Mouse (Mus musculus): ENCODE measurements around the gene Rhpn2. TPM values are rescaled to one million over a fixed set of nuclear protein-coding genes. Genes with fewer than 3 reads are reported as not detected.

Rhpn2 gene
- polyA plus RNA-seq, 1 experiment, result 2.0 TPM

DNA sequence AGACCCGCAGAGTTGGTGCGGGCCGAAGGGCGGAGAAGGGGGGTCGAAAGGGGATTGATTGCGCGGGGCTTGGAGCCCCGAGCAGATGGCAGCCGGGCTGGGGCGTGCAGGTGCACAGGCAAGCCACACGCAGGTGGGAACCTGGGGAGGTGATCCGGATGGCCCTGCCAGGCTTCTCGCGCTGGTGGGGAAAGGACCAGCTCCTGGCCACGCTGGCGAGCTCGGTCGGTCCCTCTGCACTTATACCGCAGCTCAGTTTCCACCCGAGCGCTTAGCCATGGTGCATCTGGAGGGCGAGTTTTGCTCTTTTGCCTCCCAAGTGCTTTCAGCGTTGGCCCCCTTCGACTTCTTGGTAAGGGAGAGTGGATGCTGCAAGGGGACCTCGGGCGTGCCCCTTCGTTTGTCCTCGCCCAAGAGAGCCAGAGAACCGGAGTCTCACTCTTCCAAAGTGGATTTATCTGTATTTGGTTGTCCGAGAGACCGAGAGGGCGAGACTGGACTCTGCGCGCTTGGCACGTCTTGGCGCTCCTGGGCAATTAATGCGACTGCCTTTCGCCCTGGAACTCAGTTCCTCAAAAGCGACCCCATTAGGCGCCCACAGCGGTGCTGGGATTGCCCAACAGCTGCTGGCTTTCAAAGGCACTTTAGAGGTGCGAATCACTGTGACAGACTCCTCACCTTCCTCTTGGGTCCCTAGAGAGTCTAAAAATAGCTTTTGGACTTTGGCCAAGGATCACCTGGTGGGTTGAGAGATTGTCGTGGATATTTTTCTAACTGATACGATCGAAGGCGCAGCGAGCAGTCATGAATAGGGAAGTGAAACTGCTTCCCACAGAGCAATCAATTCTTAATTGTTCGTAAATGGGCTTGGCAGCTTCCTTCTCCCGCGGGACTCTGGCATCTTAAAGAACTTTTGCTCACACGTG is 820 bp downstream of the Rhpn2 start:
- peaks cover 3% of the 10 kb centered on the region for H3K4me1 ChIP-seq (ENCODE audit: control insufficient read depth, insufficient read depth, low read length)
- peak overlapping the region; percentile 60 for H3K4me3 ChIP-seq (replicated peaks; ENCODE audit: control insufficient read depth, low read depth, low read length)
- WGBS, result under 1% methylated on average over 51 of the region's 51 CpGs
- no peak for TF ChIP-seq CTCF (IDR thresholded peaks at IDR 0.05; ENCODE audit: control insufficient read depth, insufficient read depth, low read length)
- TF ChIP-seq POLR2A (IDR thresholded peaks at IDR 0.05; ENCODE audit: borderline replicate concordance, control insufficient read depth, low read depth, low read length), result no peak
- H3K27ac ChIP-seq (ENCODE audit: control insufficient read depth, insufficient read depth, low read depth, low read length, poor library complexity), result no peak overlapping the region

DNA sequence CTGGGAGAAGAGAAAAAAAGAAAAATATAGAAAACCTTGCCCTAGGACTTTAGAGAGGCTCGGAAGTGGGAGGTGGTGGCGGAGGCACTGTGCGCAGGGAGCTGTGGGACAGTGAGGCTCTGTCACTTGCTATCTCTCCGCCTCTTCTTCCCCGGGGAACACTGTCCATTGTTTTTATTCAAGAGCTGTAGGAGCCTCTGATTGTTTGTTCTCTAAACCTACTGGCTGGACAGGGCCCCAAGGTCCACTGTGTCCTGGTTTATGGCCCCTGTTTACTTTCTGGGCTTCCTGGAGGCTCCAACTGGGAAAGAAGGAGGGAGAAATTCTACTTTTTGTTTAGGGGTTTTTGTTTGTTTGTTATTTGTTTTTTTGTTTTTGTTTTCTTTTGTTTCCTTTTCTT is 6.2 kb downstream of the Rhpn2 start:
- Histone ChIP-seq H3K4me3 (replicated peaks; ENCODE audit: control insufficient read depth, low read depth, low read length) (no peak overlapping the region), H3K4me1 (ENCODE audit: control insufficient read depth, insufficient read depth, low read length) (no peaks in the 10 kb centered on the region), H3K27ac (ENCODE audit: control insufficient read depth, insufficient read depth, low read depth, low read length, poor library complexity) (no peak overlapping the region)
- 52% methylated on average over 5 of the region's 5 CpGs for WGBS
- no peak for TF ChIP-seq CTCF (IDR thresholded peaks at IDR 0.05; ENCODE audit: control insufficient read depth, insufficient read depth, low read length)
- no peak for TF ChIP-seq POLR2A (IDR thresholded peaks at IDR 0.05; ENCODE audit: borderline replicate concordance, control insufficient read depth, low read depth, low read length)

DNA sequence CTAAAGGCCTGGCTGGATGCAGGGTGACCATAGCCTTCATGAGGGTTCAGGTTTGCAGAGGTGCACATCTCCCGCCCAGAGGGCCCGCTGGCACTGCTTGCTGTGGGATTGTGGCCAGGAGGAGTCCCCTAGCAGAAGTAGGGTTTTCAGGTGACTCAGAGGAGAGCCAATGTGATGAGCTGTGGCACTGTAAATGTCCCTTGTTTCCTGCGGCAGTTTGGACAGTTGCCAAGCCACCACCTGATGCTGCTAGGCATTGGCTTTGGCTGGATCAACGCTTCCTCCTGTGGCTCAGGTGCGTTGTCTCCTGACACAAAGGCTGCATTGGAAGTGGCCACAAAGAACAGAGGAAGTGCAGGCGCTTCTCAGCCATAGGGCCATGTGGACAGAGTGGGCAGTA is 7.3 kb downstream of the Rhpn2 start:
- TF ChIP-seq POLR2A (IDR thresholded peaks at IDR 0.05; ENCODE audit: borderline replicate concordance, control insufficient read depth, low read depth, low read length) (no peak), CTCF (IDR thresholded peaks at IDR 0.05; ENCODE audit: control insufficient read depth, insufficient read depth, low read length) (no peak)
- 57% methylated on average over 6 of the region's 6 CpGs for WGBS
- Histone ChIP-seq H3K4me1 (ENCODE audit: control insufficient read depth, insufficient read depth, low read length) (no peaks in the 10 kb centered on the region), H3K4me3 (replicated peaks; ENCODE audit: control insufficient read depth, low read depth, low read length) (no peak overlapping the region), H3K27ac (ENCODE audit: control insufficient read depth, insufficient read depth, low read depth, low read length, poor library complexity) (no peak overlapping the region)

DNA sequence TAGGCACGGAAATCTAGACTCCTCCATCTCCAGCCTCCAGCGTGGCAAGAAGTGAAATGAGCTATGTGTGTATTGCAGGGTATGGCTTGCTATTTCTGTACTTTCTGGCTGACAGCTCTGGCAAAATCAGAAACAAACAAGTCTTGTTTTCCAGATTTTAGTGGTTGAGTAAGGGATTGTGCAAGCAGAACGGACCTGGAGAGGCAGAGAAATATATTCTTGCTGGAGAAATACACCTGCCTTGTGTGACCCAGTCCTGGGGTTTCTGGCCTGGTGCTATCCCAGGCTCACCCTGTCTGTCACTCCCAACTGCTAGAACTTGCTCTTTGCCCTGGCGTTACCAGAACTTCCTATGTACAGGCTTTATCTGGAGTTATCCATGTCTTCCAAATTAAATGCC is 8.5 kb downstream of the Rhpn2 start:
- no peak for TF ChIP-seq CTCF (IDR thresholded peaks at IDR 0.05; ENCODE audit: control insufficient read depth, insufficient read depth, low read length)
- no peak for TF ChIP-seq POLR2A (IDR thresholded peaks at IDR 0.05; ENCODE audit: borderline replicate concordance, control insufficient read depth, low read depth, low read length)
- Histone ChIP-seq H3K27ac (ENCODE audit: control insufficient read depth, insufficient read depth, low read depth, low read length, poor library complexity) (no peak overlapping the region), H3K4me3 (replicated peaks; ENCODE audit: control insufficient read depth, low read depth, low read length) (no peak overlapping the region), H3K4me1 (ENCODE audit: control insufficient read depth, insufficient read depth, low read length) (no peaks in the 10 kb centered on the region)
- 64% methylated on average over 4 of the region's 4 CpGs for WGBS

DNA sequence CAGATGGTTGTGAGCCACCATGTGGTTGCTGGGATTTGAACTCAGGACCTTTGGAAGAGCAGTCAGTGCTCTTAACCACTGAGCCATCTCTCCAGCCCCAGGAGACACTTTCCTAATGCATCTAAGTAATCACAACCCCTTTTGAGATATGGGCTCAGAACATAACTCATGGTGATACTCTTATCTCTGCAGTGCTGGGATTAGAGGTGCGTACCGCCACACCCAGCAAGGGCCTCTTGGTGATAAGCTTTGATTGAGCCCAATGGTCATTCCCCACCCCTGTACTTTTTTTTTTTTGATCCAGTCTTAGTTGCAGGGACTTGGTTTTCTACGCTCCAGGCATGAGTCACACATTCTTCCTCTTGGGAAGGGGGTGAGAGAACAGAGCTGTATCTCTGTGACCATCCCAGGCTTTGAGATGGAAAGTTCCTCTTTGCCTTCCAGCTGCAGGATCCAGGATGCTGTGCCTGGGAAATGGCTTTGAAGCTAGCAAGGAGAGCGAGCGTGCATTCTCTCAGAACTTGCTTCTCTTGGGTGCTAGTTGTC is 10.9 kb downstream of the Rhpn2 start:
- H3K4me3 ChIP-seq (replicated peaks; ENCODE audit: control insufficient read depth, low read depth, low read length), result no peak overlapping the region
- TF ChIP-seq CTCF (IDR thresholded peaks at IDR 0.05; ENCODE audit: control insufficient read depth, insufficient read depth, low read length) (no peak), POLR2A (IDR thresholded peaks at IDR 0.05; ENCODE audit: borderline replicate concordance, control insufficient read depth, low read depth, low read length) (no peak)
- no peaks in the 10 kb centered on the region for H3K4me1 ChIP-seq (ENCODE audit: control insufficient read depth, insufficient read depth, low read length)
- H3K27ac ChIP-seq (ENCODE audit: control insufficient read depth, insufficient read depth, low read depth, low read length, poor library complexity), result no peak overlapping the region
- WGBS, result 84% methylated on average over 5 of the region's 5 CpGs

DNA sequence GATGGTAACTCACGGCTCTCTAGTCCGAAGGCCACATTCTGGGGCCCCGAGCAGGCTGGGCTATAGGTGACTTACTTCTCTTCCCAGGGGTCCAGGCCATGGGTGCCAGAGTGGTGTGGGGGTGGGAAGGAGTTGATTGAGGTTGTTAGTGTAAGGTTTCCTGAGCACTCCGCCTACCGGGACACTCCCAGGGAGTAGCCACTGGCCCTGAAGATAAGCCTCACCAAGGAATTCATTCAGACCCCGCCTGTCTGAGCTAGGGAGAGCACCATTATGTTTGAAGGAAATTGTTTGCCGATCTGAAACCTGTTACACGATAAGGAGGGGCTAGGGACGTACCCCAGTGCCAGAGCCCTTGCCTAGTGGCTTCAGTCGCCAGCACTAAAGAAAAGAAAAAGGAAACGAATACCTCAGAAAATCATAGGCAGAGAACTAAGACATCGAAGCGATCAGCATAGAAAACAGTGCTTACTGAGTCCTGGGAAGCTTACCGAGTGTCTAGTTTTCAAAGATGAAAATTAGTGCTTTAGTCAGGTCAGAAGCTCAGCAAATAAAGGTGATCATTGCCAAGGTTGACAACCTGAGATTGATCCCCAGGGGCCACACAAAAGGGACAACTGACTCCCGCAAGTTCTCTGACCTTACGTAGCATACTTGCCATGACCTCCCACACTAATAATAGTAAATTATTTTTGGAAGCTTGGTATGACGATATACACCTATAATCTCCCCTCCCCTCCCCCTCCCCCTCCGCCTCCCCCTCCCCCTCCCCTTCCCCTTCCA is 14.1 kb downstream of the Rhpn2 start:
- TF ChIP-seq CTCF (IDR thresholded peaks at IDR 0.05; ENCODE audit: control insufficient read depth, insufficient read depth, low read length) (no peak), POLR2A (IDR thresholded peaks at IDR 0.05; ENCODE audit: borderline replicate concordance, control insufficient read depth, low read depth, low read length) (no peak)
- whole genome bisulfite sequencing, result 59% methylated on average over 17 of the region's 18 CpGs
- H3K27ac ChIP-seq (ENCODE audit: control insufficient read depth, insufficient read depth, low read depth, low read length, poor library complexity), result no peak overlapping the region
- no peak overlapping the region for H3K4me3 ChIP-seq (replicated peaks; ENCODE audit: control insufficient read depth, low read depth, low read length)
- no peaks in the 10 kb centered on the region for H3K4me1 ChIP-seq (ENCODE audit: control insufficient read depth, insufficient read depth, low read length)

DNA sequence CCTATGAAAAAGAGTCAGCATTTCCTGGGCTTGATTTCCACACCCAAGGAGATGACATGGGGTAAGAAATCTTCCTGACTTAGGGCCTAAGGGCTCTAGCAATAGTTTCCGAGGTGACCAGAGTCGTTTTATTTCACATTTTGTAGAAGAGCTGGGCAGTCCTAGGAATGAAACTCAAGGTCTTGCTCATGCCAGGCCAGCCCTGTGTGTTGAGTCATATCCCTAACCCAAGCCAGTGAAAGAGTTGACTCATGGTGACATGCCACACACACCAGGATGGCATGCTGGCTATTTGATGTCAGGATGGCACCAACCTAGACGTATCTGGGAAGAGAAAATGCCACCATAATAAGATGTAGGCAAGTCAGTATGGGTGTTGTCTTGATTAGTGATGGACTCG is 15.1 kb downstream of the Rhpn2 start:
- TF ChIP-seq POLR2A (IDR thresholded peaks at IDR 0.05; ENCODE audit: borderline replicate concordance, control insufficient read depth, low read depth, low read length) (no peak), CTCF (IDR thresholded peaks at IDR 0.05; ENCODE audit: control insufficient read depth, insufficient read depth, low read length) (no peak)
- WGBS, result 67% methylated on average over 4 of the region's 4 CpGs
- Histone ChIP-seq H3K4me3 (replicated peaks; ENCODE audit: control insufficient read depth, low read depth, low read length) (no peak overlapping the region), H3K27ac (ENCODE audit: control insufficient read depth, insufficient read depth, low read depth, low read length, poor library complexity) (no peak overlapping the region), H3K4me1 (ENCODE audit: control insufficient read depth, insufficient read depth, low read length) (no peaks in the 10 kb centered on the region)

All from bone marrow, adult 2 months (tissue).